Mouse (Mus musculus) frontal cortex, postnatal 14 days (tissue): ENCODE measurements around the gene Gm28845.

Source experiments
- DNase-seq, 2 experiments: peaks; one replicate each; pipeline ENCODE4 v3.0.0; 2022; ENCODE audit warnings: low spot score in 2 of 2

Gene Gm28845

GRCm38 (mm10) chr1:65119438-65119837 lies at the start of gene Gm28845:
Gene Gm28845, minus strand, starts transcription at chr1:65119558.
- no peak for DNase-seq

GRCm38 (mm10) chr1:65167496-65167895 lies 48.1 kb upstream of the Gm28845 start:
- no peak for DNase-seq

- DNase-seq, result no peak
Observed at GRCm38 (mm10) chr1:65162210-65162609, 42.9 kb upstream of the Gm28845 start.

DNA sequence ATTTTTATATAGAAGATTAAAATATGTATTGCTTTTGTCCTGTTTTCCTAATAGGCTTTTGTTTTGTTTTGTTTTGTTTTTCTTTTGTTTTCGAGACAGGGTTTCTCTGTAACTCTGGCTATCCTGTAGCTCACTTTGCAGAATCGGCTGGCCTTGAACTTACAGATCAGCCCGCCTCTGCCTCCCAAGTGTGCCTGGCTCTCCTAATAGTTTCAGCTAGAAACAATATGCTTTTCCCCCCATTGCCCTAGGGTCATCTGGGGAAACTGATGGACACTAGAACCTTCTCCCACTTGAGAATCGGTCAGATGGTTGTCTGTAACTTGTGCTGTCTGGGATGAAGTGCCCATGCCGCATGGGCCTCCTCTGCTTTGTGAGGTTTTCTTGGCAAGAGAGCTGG lies 36.8 kb upstream of the Gm28845 start:
- no peak for DNase-seq

DNA sequence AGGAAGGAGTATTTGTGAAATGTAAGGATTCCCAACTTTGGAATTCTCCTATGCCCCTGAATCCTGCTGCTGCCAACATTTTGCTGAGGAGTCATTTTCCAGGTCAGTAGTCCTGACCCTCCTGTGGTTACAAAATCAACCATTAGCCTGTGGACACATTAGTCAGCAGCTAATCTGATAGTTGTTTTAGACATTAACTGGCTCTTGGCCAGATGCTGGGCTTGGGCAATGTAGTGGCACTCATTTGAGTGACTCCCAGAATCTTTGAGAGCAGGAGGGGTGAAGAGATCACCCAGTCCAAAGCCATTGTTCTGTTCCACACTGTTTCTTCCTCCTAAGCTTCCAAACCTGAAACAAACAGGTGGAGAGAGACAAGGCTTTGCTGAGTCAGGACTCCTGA lies 35.5 kb upstream of the Gm28845 start:
- no peak for DNase-seq

- DNase-seq, result no peak
Observed at GRCm38 (mm10) chr1:65147971-65148370, 28.6 kb upstream of the Gm28845 start.

GRCm38 (mm10) chr1:65147326-65147725 lies 28.0 kb upstream of the Gm28845 start:
- DNase-seq, result no peak

- no peak for DNase-seq
Observed at GRCm38 (mm10) chr1:65146601-65147000, 27.2 kb upstream of the Gm28845 start.

- no peak for DNase-seq
Observed at GRCm38 (mm10) chr1:65144783-65145182, 25.4 kb upstream of the Gm28845 start.

- no peak for DNase-seq
Observed at GRCm38 (mm10) chr1:65137560-65137959, 18.2 kb upstream of the Gm28845 start.

GRCm38 (mm10) chr1:65132833-65133232 lies 13.5 kb upstream of the Gm28845 start:
- DNase-seq, result no peak

DNA sequence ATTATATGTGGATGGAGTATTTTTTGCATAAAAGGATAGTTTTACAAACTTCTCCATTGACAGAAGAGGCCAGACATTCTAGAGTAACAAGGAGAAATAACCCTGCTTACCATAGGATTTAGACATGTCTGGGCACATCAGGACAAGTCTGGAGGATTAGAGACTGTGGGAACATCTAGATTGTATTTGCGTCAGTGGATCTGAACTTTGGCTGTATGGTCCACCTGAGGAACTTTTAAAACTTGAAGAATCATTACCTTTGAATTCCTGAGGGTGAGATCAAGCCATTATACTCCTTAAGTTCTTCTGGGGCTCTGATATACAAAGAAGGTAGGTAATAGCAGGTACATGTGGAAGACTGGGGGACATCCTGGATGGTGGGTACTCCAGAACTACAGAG lies 12.3 kb upstream of the Gm28845 start:
- no peak for DNase-seq

GRCm38 (mm10) chr1:65130226-65130625 lies 10.9 kb upstream of the Gm28845 start:
- no peak for DNase-seq

- DNase-seq, result no peak
Observed at GRCm38 (mm10) chr1:65129634-65130180, 10.3 kb upstream of the Gm28845 start.

DNA sequence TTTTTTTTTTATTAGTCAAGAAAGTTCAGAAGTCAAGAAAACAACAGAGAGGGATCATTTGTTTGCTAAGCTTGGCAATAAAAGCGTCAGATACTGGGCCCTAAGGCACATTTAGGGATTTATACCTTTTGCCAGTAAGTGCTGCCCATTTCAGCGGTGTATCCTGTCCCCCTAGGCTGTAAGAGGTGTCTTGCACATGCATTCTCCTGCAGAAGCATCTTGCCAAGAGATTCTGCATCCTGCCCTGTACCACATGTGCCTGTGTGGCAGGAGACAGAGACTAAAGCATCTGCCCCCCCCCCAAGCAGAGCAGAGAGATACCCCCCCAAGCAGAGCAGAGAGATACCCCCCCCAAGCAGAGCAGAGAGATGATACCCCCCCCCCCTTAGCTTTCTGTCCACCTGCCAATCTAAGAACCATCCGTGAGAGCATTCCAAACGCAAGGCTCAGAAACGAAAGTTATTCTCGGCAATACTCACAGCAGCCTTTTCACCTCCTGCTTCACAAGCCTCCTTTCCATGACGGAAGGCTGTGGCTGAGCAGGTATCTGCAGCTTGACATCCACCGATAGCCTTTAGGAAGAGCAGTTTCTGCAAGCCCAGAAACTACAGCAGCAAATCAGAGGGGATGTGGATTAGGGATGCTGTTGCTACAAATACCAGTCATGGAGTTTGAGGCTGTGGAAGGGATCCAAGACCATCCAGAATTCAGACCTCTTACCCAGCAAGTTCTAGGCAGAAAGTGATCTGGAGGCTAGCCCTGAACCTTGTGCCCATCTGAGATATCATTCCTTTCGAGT lies 3.4 kb upstream of the Gm28845 start, which contains the start of gene D630023F18Rik:
D630023F18Rik (minus strand) TSS at position 641 of the 799 bp plus-strand sequence.
- peak in 1 of 2 experiments; percentile 15 for DNase-seq

- no peak for DNase-seq
Observed at GRCm38 (mm10) chr1:65118150-65118913, 1.0 kb downstream of the Gm28845 start.

DNA sequence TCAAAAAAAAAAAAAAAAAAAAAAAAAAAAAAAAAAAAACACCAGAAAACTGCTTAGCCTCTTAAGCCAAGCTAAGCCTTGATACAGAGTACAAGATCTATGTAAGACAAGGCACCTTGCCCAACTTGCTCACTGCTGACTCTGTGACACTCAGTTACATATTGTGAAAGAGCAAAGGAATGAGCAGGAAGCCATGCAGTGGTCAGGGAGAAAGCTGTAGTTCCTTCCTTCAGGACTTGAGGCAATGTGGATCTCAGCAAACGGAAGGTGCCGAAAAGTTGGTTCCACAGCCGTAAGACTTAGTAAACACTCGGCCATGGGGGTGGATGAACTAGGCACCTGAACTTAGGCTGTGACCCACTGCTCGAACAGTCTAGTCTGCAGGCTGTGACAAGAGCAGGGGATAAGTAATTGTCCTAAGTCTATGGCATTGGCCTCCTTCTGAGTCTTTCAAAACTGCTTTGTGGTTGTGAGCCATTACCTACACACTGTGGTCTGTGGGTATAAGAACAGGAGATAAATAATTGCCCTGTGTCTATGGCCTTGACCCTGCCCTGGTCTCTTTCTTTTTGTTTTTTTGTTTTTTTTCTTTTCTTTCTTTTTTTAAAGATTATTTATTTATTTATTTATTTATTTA lies 5.7 kb downstream of the Gm28845 start:
- no peak for DNase-seq

- DNase-seq, result no peak
Observed at GRCm38 (mm10) chr1:65112807-65113196, 6.6 kb downstream of the Gm28845 start.

GRCm38 (mm10) chr1:65112031-65112806 lies 7.1 kb downstream of the Gm28845 start:
- DNase-seq, result peak in 1 of 2 experiments; percentile 56

DNA sequence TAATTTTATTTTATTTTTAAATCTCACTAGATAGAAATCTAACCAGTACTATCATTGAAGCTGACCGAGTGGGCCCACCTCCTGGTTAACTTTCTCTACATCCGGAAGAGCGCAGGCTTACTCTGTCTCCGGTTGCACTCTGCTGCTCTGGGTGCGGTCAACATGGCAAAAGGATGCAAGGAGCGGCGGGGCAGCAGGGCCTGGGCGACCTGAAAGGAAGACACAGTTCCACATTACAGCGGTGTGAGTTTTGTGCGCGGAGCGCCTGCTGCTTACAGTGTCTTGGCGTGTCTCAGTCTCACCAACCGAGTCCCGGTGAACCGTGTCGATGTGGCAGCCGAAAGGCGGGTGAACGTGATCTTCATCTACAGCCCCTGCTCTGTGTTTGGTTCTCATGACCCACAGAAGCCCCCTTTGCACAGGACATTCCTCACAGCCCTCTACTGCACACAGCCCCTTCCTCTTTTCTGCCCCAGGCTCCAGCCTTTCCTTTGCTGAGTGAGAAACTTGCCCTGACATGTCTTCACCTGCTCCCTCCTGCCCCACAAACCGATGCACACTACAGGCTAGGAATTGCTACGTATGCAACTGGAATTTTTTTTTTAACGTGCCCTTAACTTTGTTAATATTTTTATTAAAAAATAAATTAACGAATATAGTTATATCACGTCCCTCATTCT lies 9.5 kb downstream of the Gm28845 start:
- DNase-seq, result no peak

DNA sequence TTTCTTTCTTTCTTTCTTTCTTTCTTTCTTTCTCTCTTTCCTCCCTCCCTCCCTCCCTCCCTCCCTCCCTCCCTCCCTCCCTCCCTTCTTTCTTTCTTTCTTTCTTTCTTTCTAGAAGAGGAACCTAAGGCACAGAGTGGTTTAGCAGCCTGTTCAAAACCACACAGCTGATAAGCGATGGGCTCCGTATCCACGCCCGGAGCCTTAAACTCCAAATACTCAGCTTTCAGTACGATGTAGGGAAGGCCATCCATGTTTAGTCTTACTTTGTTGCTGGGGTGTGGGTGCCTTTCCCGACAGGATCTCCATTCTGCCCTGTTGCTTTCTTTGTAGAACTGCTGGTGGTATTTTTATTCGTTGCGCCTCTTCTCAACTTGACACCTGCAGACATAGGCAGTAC lies 10.2 kb downstream of the Gm28845 start:
- DNase-seq, result no peak
